Mouse (Mus musculus) left cerebral cortex, adult 11 months (tissue): ENCODE measurements around the gene Prlh.

Experiments
- DNase-seq: peaks from one replicate; pipeline ENCODE4 v3.0.0; 2022; ENCODE audit warnings: low spot score

The Prlh gene

GRCm38 (mm10) chr1:91001871-91002539, 49.1 kb downstream of the Prlh start:
- no peak for DNase-seq

GRCm38 (mm10) chr1:91002641-91003040, 49.7 kb downstream of the Prlh start:
- no peak for DNase-seq
